Mouse (Mus musculus): ENCODE measurements at regions not wholly inside any gene's neighbourhood (a gene's known extent, or its start where the extent isn't known, plus 50 kb on each side); places are given as distances from the start of the nearest gene placed in this dataset.

- TF ChIP-seq TCF12 (IDR thresholded peaks at IDR 0.05; ENCODE audit: low read depth, low read length), result no peak
- no peak for TF ChIP-seq POLR2A (IDR thresholded peaks at IDR 0.05; ENCODE audit: control insufficient read depth in 1 of 2, insufficient read depth in 1 of 2, low read depth in 1 of 2, low read length in 2 of 2, poor library complexity in 1 of 2)
Observed at GRCm38 (mm10) chr7:124681820-124682219, 699.2 kb downstream of the Hs3st4 start.

Measured in MEL (cell line).